Mouse (Mus musculus): ENCODE data around the gene Tuba3a.

Gene Tuba3a

GRCm38 (mm10) chr6:125266091-125266490, 19.8 kb downstream of the Tuba3a start:
- DNase-seq (ENCODE audit: low spot score): no peak

GRCm38 (mm10) chr6:125265239-125265638, 20.6 kb downstream of the Tuba3a start:
- DNase-seq (ENCODE audit: low spot score): no peak

GRCm38 (mm10) chr6:125264219-125264618, 21.6 kb downstream of the Tuba3a start:
- DNase-seq (ENCODE audit: low spot score): no peak

- DNase-seq (ENCODE audit: low spot score): no peak
Measured at GRCm38 (mm10) chr6:125260006-125260555, 25.8 kb downstream of the Tuba3a start.

GRCm38 (mm10) chr6:125256222-125256966, 29.4 kb downstream of the Tuba3a start:
- no peak for DNase-seq (ENCODE audit: low spot score)

- DNase-seq (ENCODE audit: low spot score): no peak
Measured at GRCm38 (mm10) chr6:125255516-125256044, 30.3 kb downstream of the Tuba3a start.

GRCm38 (mm10) chr6:125253863-125254715, 31.8 kb downstream of the Tuba3a start:
- DNase-seq (ENCODE audit: low spot score): no peak

- DNase-seq (ENCODE audit: low spot score): no peak
Measured at GRCm38 (mm10) chr6:125252711-125253110, 33.1 kb downstream of the Tuba3a start.

- no peak for DNase-seq (ENCODE audit: low spot score)
Measured at GRCm38 (mm10) chr6:125252285-125252684, 33.6 kb downstream of the Tuba3a start.

GRCm38 (mm10) chr6:125244551-125244950, 41.3 kb downstream of the Tuba3a start:
- DNase-seq (ENCODE audit: low spot score): no peak

- DNase-seq (ENCODE audit: low spot score): no peak
Measured at GRCm38 (mm10) chr6:125241566-125241965, 44.3 kb downstream of the Tuba3a start.

GRCm38 (mm10) chr6:125240617-125241016, 45.2 kb downstream of the Tuba3a start:
- DNase-seq (ENCODE audit: low spot score): no peak

- DNase-seq (ENCODE audit: low spot score): no peak
Measured at GRCm38 (mm10) chr6:125239547-125239946, 46.3 kb downstream of the Tuba3a start.

- DNase-seq (ENCODE audit: low spot score): no peak
Measured at GRCm38 (mm10) chr6:125238396-125238795, 47.4 kb downstream of the Tuba3a start.

GRCm38 (mm10) chr6:125237421-125237820, 48.4 kb downstream of the Tuba3a start:
- DNase-seq (ENCODE audit: low spot score): no peak

- DNase-seq (ENCODE audit: low spot score): no peak
Measured at GRCm38 (mm10) chr6:125236782-125237181, 49.1 kb downstream of the Tuba3a start, which contains the start of gene Cd27. Gene Cd27, minus strand, starts transcription at chr6:125237010.

GRCm38 (mm10) chr6:125236341-125236740, 49.5 kb downstream of the Tuba3a start:
- DNase-seq (ENCODE audit: low spot score): no peak

GRCm38 (mm10) chr6:125234520-125234828, 51.4 kb downstream of the Tuba3a start:
- DNase-seq (ENCODE audit: low spot score): no peak

- no peak for DNase-seq (ENCODE audit: low spot score)
Measured at GRCm38 (mm10) chr6:125233816-125234519, 51.9 kb downstream of the Tuba3a start.

- no peak for DNase-seq (ENCODE audit: low spot score)
Measured at GRCm38 (mm10) chr6:125232516-125232915, 53.3 kb downstream of the Tuba3a start.

- no peak for DNase-seq (ENCODE audit: low spot score)
Measured at GRCm38 (mm10) chr6:125232045-125232437, 53.8 kb downstream of the Tuba3a start.

Data from left cerebral cortex, adult 11 months (tissue).